Comparison of ENCODE assay signal across 10 mouse cellular contexts in genomic region chr12:75855051-75855453, GRCm38 (mm10). TPM values are rescaled to one million over a fixed set of nuclear protein-coding genes. Genes with fewer than 3 reads are reported as not detected.
DNase-seq lines count a peak whose midpoint lies in the region; ATAC-seq and TF ChIP-seq lines count a peak whose summit lies in the region.
"Had no signal": no experiment of that assay in that cellular context is flagged by ENCODE, and none has a peak within 500 bp of the region (broad histone marks: within the 10 kb centered on the region; RNA-seq: fewer than 3 reads in every experiment).

No protein-coding gene starts in this region.

- TF ChIP-seq CTCF in intestine, postnatal 0 days (IDR thresholded peaks at IDR 0.05; ENCODE audit: low read depth) = no peak

- peak overlapping the region; percentile 16; the same call in 1 of the 2 replicates for H3K27ac ChIP-seq in hindbrain, embryonic 10.5 days
- H3K27ac ChIP-seq in hindbrain, embryonic 12.5 days = no peak overlapping the region
- H3K27ac ChIP-seq in intestine, postnatal 0 days (ENCODE audit: low read depth, low read length) = peak overlapping the region; percentile 62; the same call in 1 of the 2 replicates
- H3K27ac ChIP-seq in limb, embryonic 10.5 days = no peak overlapping the region
- H3K27ac ChIP-seq: neural tube, embryonic 12.5 days had no signal

- no peak overlapping the region for H3K9ac ChIP-seq in hindbrain, embryonic 12.5 days
- no peak overlapping the region for H3K9ac ChIP-seq in intestine, postnatal 0 days (ENCODE audit: low read depth, low read length)
- H3K9ac ChIP-seq: neural tube, embryonic 12.5 days had no signal

- H3K27me3 ChIP-seq in hindbrain, embryonic 10.5 days (ENCODE audit: insufficient read depth, poor library complexity, severe bottlenecking) = no peaks in the 10 kb centered on the region
- no peaks in the 10 kb centered on the region for H3K27me3 ChIP-seq in hindbrain, embryonic 12.5 days
- H3K27me3 ChIP-seq in intestine, postnatal 0 days (replicated peaks; ENCODE audit: control insufficient read depth, insufficient read depth, low read length) = no peaks in the 10 kb centered on the region
- no peaks in the 10 kb centered on the region for H3K27me3 ChIP-seq in limb, embryonic 10.5 days (ENCODE audit: low read depth, poor library complexity, severe bottlenecking)
- H3K27me3 ChIP-seq: neural tube, embryonic 12.5 days had no signal

- peaks cover 9% of the 10 kb centered on the region for H3K4me1 ChIP-seq in hindbrain, embryonic 10.5 days (replicated peaks)
- H3K4me1 ChIP-seq in hindbrain, embryonic 12.5 days = peaks cover 13% of the 10 kb centered on the region; the same call in 1 of the 2 replicates
- H3K4me1 ChIP-seq in intestine, postnatal 0 days (replicated peaks; ENCODE audit: control insufficient read depth, insufficient read depth, low read length) = peaks cover 16% of the 10 kb centered on the region
- H3K4me1 ChIP-seq in limb, embryonic 10.5 days = peaks cover 25% of the 10 kb centered on the region

- DNase-seq in hindbrain, embryonic 10.5 days (ENCODE audit: low spot score) = no peak
- DNase-seq in limb, embryonic 10.5 days (ENCODE audit: low spot score) = no peak
- no peak for DNase-seq in layer of hippocampus, adult 11-12 months (ENCODE audit: low spot score)
- no peak for DNase-seq in adrenal gland, postnatal 36 days

- no peak for ATAC-seq in hindbrain, embryonic 12.5 days (ENCODE audit: low FRiP score)
- peak; percentile 77 for ATAC-seq in common myeloid progenitor, adult 5-6 weeks (replicated peaks; ENCODE audit: low read depth, poor library complexity, severe bottlenecking)
- peak; percentile 48 for ATAC-seq in intestine, postnatal 0 days
- peak; percentile 96 for ATAC-seq in megakaryocyte-erythroid progenitor cell, adult 5-6 weeks (replicated peaks; ENCODE audit: low FRiP score, low TSS enrichment, poor library complexity, severe bottlenecking)
- ATAC-seq: CD4-positive, CD25-positive, alpha-beta regulatory T cell, adult 4 months had no signal

- no peak overlapping the region for H3K4me3 ChIP-seq in hindbrain, embryonic 10.5 days
- H3K4me3 ChIP-seq in hindbrain, embryonic 12.5 days = no peak overlapping the region
- H3K4me3 ChIP-seq in intestine, postnatal 0 days (ENCODE audit: low read depth, low read length) = no peak overlapping the region
- no peak overlapping the region for H3K4me3 ChIP-seq in limb, embryonic 10.5 days
- H3K4me3 ChIP-seq: neural tube, embryonic 12.5 days had no signal

- H3K4me2 ChIP-seq in hindbrain, embryonic 12.5 days (replicated peaks) = no peak overlapping the region
- peak overlapping the region; percentile 49 for H3K4me2 ChIP-seq in intestine, postnatal 0 days (replicated peaks; ENCODE audit: low read depth)
- H3K4me2 ChIP-seq: neural tube, embryonic 12.5 days had no signal

- no peaks in the 10 kb centered on the region for H3K9me3 ChIP-seq in hindbrain, embryonic 10.5 days
- no peaks in the 10 kb centered on the region for H3K9me3 ChIP-seq in hindbrain, embryonic 12.5 days (replicated peaks)
- H3K9me3 ChIP-seq in intestine, postnatal 0 days (ENCODE audit: control insufficient read depth) = no peaks in the 10 kb centered on the region
- H3K9me3 ChIP-seq in limb, embryonic 10.5 days (replicated peaks) = no peaks in the 10 kb centered on the region
- H3K9me3 ChIP-seq: neural tube, embryonic 12.5 days had no signal

- WGBS in hindbrain, embryonic 10.5 days = 48% methylated on average over 7 of the region's 7 CpGs
- WGBS in hindbrain, embryonic 12.5 days = 52% methylated on average over 7 of the region's 7 CpGs
- 19% methylated on average over 7 of the region's 7 CpGs for WGBS in intestine, postnatal 0 days
- 42% methylated on average over 7 of the region's 7 CpGs for WGBS in limb, embryonic 10.5 days

- H3K36me3 ChIP-seq in hindbrain, embryonic 10.5 days = peaks cover 13% of the 10 kb centered on the region
- H3K36me3 ChIP-seq in hindbrain, embryonic 12.5 days = peaks cover 3% of the 10 kb centered on the region; the same call in 1 of the 2 replicates
- H3K36me3 ChIP-seq in intestine, postnatal 0 days (ENCODE audit: control insufficient read depth, insufficient read depth) = no peaks in the 10 kb centered on the region
- H3K36me3 ChIP-seq in limb, embryonic 10.5 days = peaks cover 16% of the 10 kb centered on the region
- H3K36me3 ChIP-seq: neural tube, embryonic 12.5 days had no signal

RNA-seq across cellular contexts. Expression of gene Syne2, which starts 37.1 kb away (rescaled TPM):
- 84.3 and 91.3 TPM in 2 replicates for polyA plus RNA-seq in hindbrain, embryonic 10.5 days (2016; fragmentation: Nextera tagmentation; extraction: Ambion mirVana)
- polyA plus RNA-seq in hindbrain, embryonic 12.5 days (2016; fragmentation: Nextera tagmentation; extraction: Ambion mirVana) = 92.8 and 97.9 TPM in 2 replicates
- total RNA-seq in common myeloid progenitor, adult 5-6 weeks (2017) = 12.2 and 13.8 TPM in 2 replicates
- polyA plus RNA-seq in intestine, postnatal 0 days (2015; fragmentation: Nextera tagmentation; extraction: Ambion mirVana) = 14.5 and 17.3 TPM in 2 replicates
- 2.7 and 8.0 TPM in 2 replicates for total RNA-seq in megakaryocyte-erythroid progenitor cell, adult 5-6 weeks (2014; fragmentation: Nextera tagmentation)
- 1.2 and 5.9 TPM in 2 replicates for total RNA-seq in megakaryocyte-erythroid progenitor cell, adult 5-6 weeks (2017)
- polyA plus RNA-seq in limb, embryonic 10.5 days (2016; fragmentation: Nextera tagmentation; extraction: Ambion mirVana) = 89.8 and 113 TPM in 2 replicates
- 10 to 100 TPM; 40.6 to 46.1 TPM for total RNA-seq in adrenal gland, postnatal 36 days (2021)

Comparison
In these comparisons a context has a peak if more than half of its experiments do, and no peak if none do; other contexts are left out.
1. H3K27ac ChIP-seq: peak in hindbrain, embryonic 10.5 days (single experiment) and intestine, postnatal 0 days (single experiment); none in hindbrain, embryonic 12.5 days (single experiment) and limb, embryonic 10.5 days (single experiment).